Mouse (Mus musculus) CH12.LX (cell line): ENCODE measurements around the gene Psenen.
A peak's percentile ranks its signal among the peaks of the same experiment; 100 is the strongest.

ENCODE experiments used
- CTCF ChIP-seq, 2 experiments: IDR thresholded peaks in 1 of 2; conservative IDR thresholded peaks in 1 of 2; 2 replicates each; pipeline ENCODE4 v1.5.1; 2011 to 2012; ENCODE audit warnings: low read depth in 2 of 2, low read length in 2 of 2, improper control_type of control experiment in 1 of 2, inconsistent platforms in 1 of 2, mild to moderate bottlenecking in 1 of 2, moderate library complexity in 1 of 2
- EP300 ChIP-seq: IDR thresholded peaks from 2 replicates; pipeline ENCODE4 v1.6.1; 2011; ENCODE audit warnings: low read length, improper control_type of control experiment
- NRF1 ChIP-seq: IDR thresholded peaks from 2 replicates; pipeline ENCODE4 v1.6.1; 2014; ENCODE audit warnings: low read depth, mild to moderate bottlenecking, inconsistent platforms, low read length, improper control_type of control experiment, moderate library complexity
- POLR2A ChIP-seq: IDR thresholded peaks from 2 replicates; pipeline ENCODE4 v1.6.1; 2011; ENCODE audit warnings: low read depth, mild to moderate bottlenecking, improper control_type of control experiment, low read length
- TCF12 ChIP-seq: IDR thresholded peaks from 2 replicates; pipeline ENCODE4 v1.6.1; 2014; ENCODE audit warnings: low read depth, mild to moderate bottlenecking, inconsistent platforms, low read length, improper control_type of control experiment
- UBTF ChIP-seq: IDR thresholded peaks from 2 replicates; pipeline ENCODE4 v1.6.1; 2012; ENCODE audit warnings: low read depth, mild to moderate bottlenecking, inconsistent platforms, low read length, improper control_type of control experiment, moderate library complexity
- ZC3H11A ChIP-seq: IDR thresholded peaks from 2 replicates; pipeline ENCODE4 v1.6.1; 2012; ENCODE audit warnings: low read depth, mild to moderate bottlenecking, inconsistent platforms, low read length, improper control_type of control experiment
- ZMIZ1 ChIP-seq: IDR thresholded peaks from 2 replicates; pipeline ENCODE4 v1.6.1; 2012; ENCODE audit warnings: low read depth, mild to moderate bottlenecking, inconsistent platforms, low read length, improper control_type of control experiment

DNA sequence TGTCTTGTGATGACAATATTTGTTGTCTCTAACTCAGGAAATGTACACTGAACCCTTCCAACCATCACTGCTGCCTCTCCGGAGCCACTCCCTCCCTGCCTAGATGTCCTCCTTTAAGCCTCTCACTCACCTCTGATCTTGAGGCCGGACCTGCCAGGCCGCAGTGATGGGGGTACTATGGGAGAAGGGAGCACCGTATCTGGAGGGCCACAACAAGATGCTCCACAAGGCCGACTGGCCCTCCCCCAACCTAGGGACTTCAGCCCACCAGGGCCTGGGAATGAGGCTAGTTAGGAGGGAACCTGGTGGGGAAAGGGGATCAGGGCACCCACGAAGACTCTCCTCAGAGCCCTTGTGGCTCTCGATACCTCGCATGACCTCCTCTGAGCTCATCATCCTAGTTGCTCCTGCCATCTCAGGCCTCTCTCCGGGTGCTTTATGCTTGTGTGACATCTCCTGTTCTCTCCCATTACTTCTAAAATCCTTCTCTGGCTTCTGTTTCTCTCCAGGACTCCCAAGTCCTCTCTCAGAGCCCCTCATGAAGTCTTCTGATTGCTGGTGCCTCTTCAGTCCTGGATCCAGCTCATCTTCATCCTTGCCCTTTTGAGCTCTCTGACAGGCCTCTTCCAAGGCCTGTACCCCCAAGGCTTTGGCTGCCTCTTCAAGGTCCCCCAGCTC is 27.6 kb upstream of the Psenen start:
- TF ChIP-seq EP300 (no peak), NRF1 (no peak), POLR2A (0 out of 2 replicates have a peak, but pooled peaks have one; percentile 17), UBTF (no peak), TCF12 (no peak), ZMIZ1 (peak; percentile 53; the same call in 1 of the 2 replicates), ZC3H11A (no peak), CTCF (conservative IDR thresholded peaks at IDR 0.05 in 1 of 2, IDR thresholded peaks at IDR 0.05 in 1 of 2; ENCODE audit: low read depth in 2 of 2, low read length in 2 of 2) (no peak)
